Mouse (Mus musculus): ENCODE measurements around the gene Galnt9. TPM values are rescaled to one million over a fixed set of nuclear protein-coding genes. Genes with fewer than 3 reads are reported as not detected.

Galnt9 gene
- polyA plus RNA-seq, 1 experiment = 0.02 TPM

GRCm38 (mm10) chr5:110546136-110546535, 2.0 kb downstream of the Galnt9 start:
- no peaks in the 10 kb centered on the region for H3K79me2 ChIP-seq (ENCODE audit: control insufficient read depth, insufficient read depth)

GRCm38 (mm10) chr5:110546726-110547406, 2.7 kb downstream of the Galnt9 start:
- TF ChIP-seq MYOD1 (IDR thresholded peaks at IDR 0.05; ENCODE audit: control insufficient read depth, insufficient read length, low read depth) (no peak), FOSL1 (IDR thresholded peaks at IDR 0.05; ENCODE audit: insufficient read depth, low read length, poor library complexity, severe bottlenecking) (no peak), CEBPB (IDR thresholded peaks at IDR 0.05; ENCODE audit: low read depth) (no peak), USF1 (IDR thresholded peaks at IDR 0.05; ENCODE audit: low read depth) (no peak), MYOG (IDR thresholded peaks at IDR 0.05; ENCODE audit: control insufficient read depth, extremely low read depth, insufficient read length) (no peak), CTCF (IDR thresholded peaks at IDR 0.05; ENCODE audit: control insufficient read depth, insufficient read depth, insufficient read length) (no peak), MAX (IDR thresholded peaks at IDR 0.05) (no peak)
- H3K79me3 ChIP-seq (ENCODE audit: low read depth) = no peaks in the 10 kb centered on the region
- H3ac ChIP-seq (ENCODE audit: control insufficient read depth, insufficient read length, low read depth) = no peak overlapping the region
- no peaks in the 10 kb centered on the region for H3K36me3 ChIP-seq (ENCODE audit: control insufficient read depth, insufficient read depth)
- peaks cover 81% of the 10 kb centered on the region for H3K27me3 ChIP-seq (ENCODE audit: control insufficient read depth, insufficient read depth, insufficient read length)
- no peaks in the 10 kb centered on the region for H3K79me2 ChIP-seq (ENCODE audit: control insufficient read depth, insufficient read depth)
- no peak overlapping the region for H3K4me3 ChIP-seq (ENCODE audit: insufficient read depth, poor library complexity, severe bottlenecking)

More at GRCm38 (mm10) chr5:110546136-110546535, 2.0 kb downstream of the Galnt9 start:
- no peaks in the 10 kb centered on the region for H3K36me3 ChIP-seq (ENCODE audit: control insufficient read depth, insufficient read depth)
- H3K27me3 ChIP-seq (ENCODE audit: control insufficient read depth, insufficient read depth, insufficient read length) = peaks cover 75% of the 10 kb centered on the region
- no peak overlapping the region for H3ac ChIP-seq (ENCODE audit: control insufficient read depth, insufficient read length, low read depth)
- no peak for TF ChIP-seq CEBPB (IDR thresholded peaks at IDR 0.05; ENCODE audit: low read depth)
- no peak for TF ChIP-seq USF1 (IDR thresholded peaks at IDR 0.05; ENCODE audit: low read depth)
- no peak for TF ChIP-seq FOSL1 (IDR thresholded peaks at IDR 0.05; ENCODE audit: insufficient read depth, low read length, poor library complexity, severe bottlenecking)
- no peak for TF ChIP-seq MYOD1 (IDR thresholded peaks at IDR 0.05; ENCODE audit: control insufficient read depth, insufficient read length, low read depth)
- TF ChIP-seq MYOG (IDR thresholded peaks at IDR 0.05; ENCODE audit: control insufficient read depth, extremely low read depth, insufficient read length) = no peak
- no peak for TF ChIP-seq MAX (IDR thresholded peaks at IDR 0.05)
- no peak for TF ChIP-seq CTCF (IDR thresholded peaks at IDR 0.05; ENCODE audit: control insufficient read depth, insufficient read depth, insufficient read length)
- H3K4me3 ChIP-seq (ENCODE audit: insufficient read depth, poor library complexity, severe bottlenecking) = no peak overlapping the region
- H3K79me3 ChIP-seq (ENCODE audit: low read depth) = no peaks in the 10 kb centered on the region

GRCm38 (mm10) chr5:110548446-110548845, 4.3 kb downstream of the Galnt9 start:
- no peaks in the 10 kb centered on the region for H3K79me2 ChIP-seq (ENCODE audit: control insufficient read depth, insufficient read depth)
- H3K36me3 ChIP-seq (ENCODE audit: control insufficient read depth, insufficient read depth) = no peaks in the 10 kb centered on the region
- no peaks in the 10 kb centered on the region for H3K79me3 ChIP-seq (ENCODE audit: low read depth)
- peaks cover 85% of the 10 kb centered on the region for H3K27me3 ChIP-seq (ENCODE audit: control insufficient read depth, insufficient read depth, insufficient read length)
- H3ac ChIP-seq (ENCODE audit: control insufficient read depth, insufficient read length, low read depth) = no peak overlapping the region
- TF ChIP-seq MAX (IDR thresholded peaks at IDR 0.05) = no peak
- TF ChIP-seq CTCF (IDR thresholded peaks at IDR 0.05; ENCODE audit: control insufficient read depth, insufficient read depth, insufficient read length) = no peak
- no peak overlapping the region for H3K4me3 ChIP-seq (ENCODE audit: insufficient read depth, poor library complexity, severe bottlenecking)

GRCm38 (mm10) chr5:110550189-110550588, 6.0 kb downstream of the Galnt9 start:
- Histone ChIP-seq H3K4me3 (ENCODE audit: insufficient read depth, poor library complexity, severe bottlenecking) (no peak overlapping the region), H3K79me3 (ENCODE audit: low read depth) (no peaks in the 10 kb centered on the region), H3K27me3 (ENCODE audit: control insufficient read depth, insufficient read depth, insufficient read length) (peaks cover 70% of the 10 kb centered on the region), H3ac (ENCODE audit: control insufficient read depth, insufficient read length, low read depth) (no peak overlapping the region), H3K36me3 (ENCODE audit: control insufficient read depth, insufficient read depth) (no peaks in the 10 kb centered on the region), H3K79me2 (ENCODE audit: control insufficient read depth, insufficient read depth) (no peaks in the 10 kb centered on the region)
- TF ChIP-seq MAX (IDR thresholded peaks at IDR 0.05) = no peak
- TF ChIP-seq CTCF (IDR thresholded peaks at IDR 0.05; ENCODE audit: control insufficient read depth, insufficient read depth, insufficient read length) = no peak
- TF ChIP-seq USF1 (IDR thresholded peaks at IDR 0.05; ENCODE audit: low read depth) = no peak
- TF ChIP-seq FOSL1 (IDR thresholded peaks at IDR 0.05; ENCODE audit: insufficient read depth, low read length, poor library complexity, severe bottlenecking) = no peak
- no peak for TF ChIP-seq MYOD1 (IDR thresholded peaks at IDR 0.05; ENCODE audit: control insufficient read depth, insufficient read length, low read depth)
- TF ChIP-seq MYOG (IDR thresholded peaks at IDR 0.05; ENCODE audit: control insufficient read depth, extremely low read depth, insufficient read length) = no peak
- TF ChIP-seq CEBPB (IDR thresholded peaks at IDR 0.05; ENCODE audit: low read depth) = no peak

GRCm38 (mm10) chr5:110550841-110551240, 6.7 kb downstream of the Galnt9 start:
- TF ChIP-seq CTCF (IDR thresholded peaks at IDR 0.05; ENCODE audit: control insufficient read depth, insufficient read depth, insufficient read length) (no peak), CEBPB (IDR thresholded peaks at IDR 0.05; ENCODE audit: low read depth) (no peak), MYOD1 (IDR thresholded peaks at IDR 0.05; ENCODE audit: control insufficient read depth, insufficient read length, low read depth) (no peak), MYOG (IDR thresholded peaks at IDR 0.05; ENCODE audit: control insufficient read depth, extremely low read depth, insufficient read length) (no peak)
- Histone ChIP-seq H3ac (ENCODE audit: control insufficient read depth, insufficient read length, low read depth) (no peak overlapping the region), H3K79me3 (ENCODE audit: low read depth) (no peaks in the 10 kb centered on the region), H3K27me3 (ENCODE audit: control insufficient read depth, insufficient read depth, insufficient read length) (peaks cover 64% of the 10 kb centered on the region), H3K4me3 (ENCODE audit: insufficient read depth, poor library complexity, severe bottlenecking) (no peak overlapping the region), H3K79me2 (ENCODE audit: control insufficient read depth, insufficient read depth) (no peaks in the 10 kb centered on the region), H3K36me3 (ENCODE audit: control insufficient read depth, insufficient read depth) (no peaks in the 10 kb centered on the region)

GRCm38 (mm10) chr5:110552005-110552404, 7.8 kb downstream of the Galnt9 start:
- Histone ChIP-seq H3ac (ENCODE audit: control insufficient read depth, insufficient read length, low read depth) (no peak overlapping the region), H3K4me3 (ENCODE audit: insufficient read depth, poor library complexity, severe bottlenecking) (no peak overlapping the region), H3K79me3 (ENCODE audit: low read depth) (no peaks in the 10 kb centered on the region), H3K36me3 (ENCODE audit: control insufficient read depth, insufficient read depth) (no peaks in the 10 kb centered on the region), H3K79me2 (ENCODE audit: control insufficient read depth, insufficient read depth) (no peaks in the 10 kb centered on the region), H3K27me3 (ENCODE audit: control insufficient read depth, insufficient read depth, insufficient read length) (peaks cover 52% of the 10 kb centered on the region)
- TF ChIP-seq CEBPB (IDR thresholded peaks at IDR 0.05; ENCODE audit: low read depth) (no peak), MYOD1 (IDR thresholded peaks at IDR 0.05; ENCODE audit: control insufficient read depth, insufficient read length, low read depth) (no peak), MYOG (IDR thresholded peaks at IDR 0.05; ENCODE audit: control insufficient read depth, extremely low read depth, insufficient read length) (no peak), CTCF (IDR thresholded peaks at IDR 0.05; ENCODE audit: control insufficient read depth, insufficient read depth, insufficient read length) (no peak), FOSL1 (IDR thresholded peaks at IDR 0.05; ENCODE audit: insufficient read depth, low read length, poor library complexity, severe bottlenecking) (no peak), MAX (IDR thresholded peaks at IDR 0.05) (no peak), USF1 (IDR thresholded peaks at IDR 0.05; ENCODE audit: low read depth) (no peak)
